Mouse (Mus musculus) neural tube, embryonic 14.5 days (tissue): ENCODE measurements around the gene Srl. TPM values are rescaled to one million over a fixed set of nuclear protein-coding genes. Genes with fewer than 3 reads are reported as not detected.
A peak's percentile ranks its signal among the peaks of the same experiment; 100 is the strongest.

Source experiments
- ATAC-seq: fragments of 200-750 bp; cut with Nextera tagmentation; 2 replicates; pipeline ENCODE4 v1.8.0; 2017; ENCODE audit warnings: low read depth, mild to moderate bottlenecking, moderate TSS enrichment, moderate library complexity
- H3K27ac ChIP-seq: fragments of 300-500 bp; sonication (generic); 2 replicates; pipeline ENCODE4 v1.5.1; 2014; ENCODE audit warnings: low read depth, mild to moderate bottlenecking, control low read depth, low read length, moderate library complexity, mixed read lengths
- H3K27me3 ChIP-seq: fragments of 300-500 bp; sonication (generic); 2 replicates; pipeline ENCODE4 v1.6.1; 2014; ENCODE audit warnings: low read length; ENCODE audit not compliant: control insufficient read depth, insufficient read depth
- H3K36me3 ChIP-seq: fragments of 300-500 bp; sonication (generic); 2 replicates; pipeline ENCODE4 v1.6.1; 2014; ENCODE audit warnings: low read length, mixed read lengths; ENCODE audit not compliant: control insufficient read depth, insufficient read depth
- H3K4me1 ChIP-seq: fragments of 300-500 bp; sonication (generic); 2 replicates; pipeline ENCODE4 v1.6.1; 2014; ENCODE audit warnings: low read length; ENCODE audit not compliant: control insufficient read depth, insufficient read depth
- H3K4me2 ChIP-seq: fragments of 300-500 bp; sonication (generic); 2 replicates; pipeline ENCODE4 v1.6.1; 2014; ENCODE audit warnings: mild to moderate bottlenecking, low read depth, low read length, control low read depth
- H3K4me3 ChIP-seq: fragments of 300-500 bp; sonication (generic); 2 replicates; pipeline ENCODE4 v1.5.1; 2014; ENCODE audit warnings: low read depth, low read length, control low read depth, mixed read lengths
- H3K9ac ChIP-seq: fragments of 300-500 bp; sonication (generic); replicated peaks from 2 replicates; pipeline ENCODE4 v1.6.1; 2014; ENCODE audit warnings: low read depth, mild to moderate bottlenecking, control low read depth, low read length, mixed read lengths
- H3K9me3 ChIP-seq: fragments of 300-500 bp; sonication (generic); 2 replicates; pipeline ENCODE4 v1.6.1; 2016; ENCODE audit warnings: low read length; ENCODE audit not compliant: control insufficient read depth
- WGBS: fragments of 180-500 bp; shearing (Covaris S2); extraction: QIAGEN DNeasy Blood & Tissue Kit; methylation state at CpG from one replicate; pipeline ENCODE4 v1.1.7; 2014; 5-methylcytosine and 5-hydroxymethylcytosine counted together
- polyA plus RNA-seq: library from polyadenylated mRNA; unstranded; fragments of >200 nt; fragmentation: Nextera tagmentation; extraction: Ambion mirVana; gene quantifications from 2 replicates; pipeline ENCODE4 v1.2.1, GENCODE M21; 2014

The Srl gene
- polyA plus RNA-seq, 1 experiment from 2014 or later, result 22.7 TPM

DNA sequence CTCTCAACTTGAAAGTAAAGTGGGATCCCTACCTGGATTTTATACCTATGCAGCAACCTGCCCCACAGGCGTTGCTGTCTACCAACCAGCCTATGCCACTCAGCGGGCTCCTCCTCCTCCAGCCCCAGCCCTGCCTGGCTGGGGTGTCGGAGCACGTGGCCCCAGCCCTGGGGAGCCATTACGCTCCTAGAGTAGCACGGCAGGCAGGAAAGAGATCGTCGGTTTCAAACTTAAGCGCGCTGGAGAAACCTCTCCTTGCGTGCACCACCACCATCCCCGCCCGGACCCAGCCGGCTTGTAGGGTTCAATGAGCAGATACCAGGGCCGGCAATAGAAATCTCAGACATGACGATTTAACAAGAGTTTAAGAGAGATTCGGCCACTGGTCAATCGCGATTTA lies 16.3 kb upstream of the Srl start:
- peak overlapping the region; percentile 90 for H3K27ac ChIP-seq
- peak; percentile 55 for ATAC-seq
- H3K4me3 ChIP-seq, result peak overlapping the region; percentile 80
- no peaks in the 10 kb centered on the region for H3K27me3 ChIP-seq
- H3K4me1 ChIP-seq, result peaks cover 12% of the 10 kb centered on the region
- peak overlapping the region; percentile 74 for H3K9ac ChIP-seq
- no peaks in the 10 kb centered on the region for H3K36me3 ChIP-seq
- under 1% methylated on average over 19 of the region's 19 CpGs for WGBS
- no peaks in the 10 kb centered on the region for H3K9me3 ChIP-seq
- H3K4me2 ChIP-seq, result peak overlapping the region; percentile 85

DNA sequence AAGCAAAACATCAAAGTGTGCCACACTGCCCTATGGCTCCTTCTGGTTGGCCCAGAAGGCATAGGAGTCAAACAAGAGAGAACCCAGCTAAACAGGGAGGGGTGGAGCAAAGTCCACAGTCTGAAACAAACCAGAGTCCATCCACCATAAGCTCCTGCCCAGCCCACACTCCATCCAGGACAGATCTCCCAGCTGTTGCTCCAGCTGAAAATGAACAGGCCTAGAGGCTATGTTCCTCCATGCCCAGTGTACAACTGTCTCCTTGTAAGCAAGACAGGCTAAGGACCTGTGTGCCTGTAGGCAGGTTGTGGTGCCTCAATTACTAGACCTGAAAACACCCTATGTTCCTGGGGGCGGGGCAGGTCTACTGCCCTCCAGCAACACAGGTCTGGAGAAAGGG lies 15.5 kb upstream of the Srl start:
- H3K27me3 ChIP-seq, result no peaks in the 10 kb centered on the region
- no peak for ATAC-seq

DNA sequence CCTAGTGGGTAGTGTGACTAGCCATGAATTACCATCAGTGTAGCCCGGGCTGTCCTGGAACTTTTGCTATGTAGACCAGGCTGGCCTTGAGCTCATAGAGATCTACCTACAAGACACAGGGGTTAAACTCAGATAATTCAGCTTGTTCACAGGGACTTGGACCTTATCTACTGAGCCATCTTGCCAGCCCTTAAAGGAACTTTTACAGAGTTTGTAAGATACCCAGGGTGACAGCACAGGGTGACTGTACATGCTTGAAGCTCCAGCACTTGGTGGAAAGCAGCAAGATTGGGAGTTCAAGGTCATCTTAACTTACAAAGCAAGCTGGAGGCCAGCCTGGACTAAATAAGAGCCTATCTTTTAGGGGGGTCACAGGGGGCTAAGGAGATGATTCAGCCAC lies 13.9 kb upstream of the Srl start:
- H3K9ac ChIP-seq, result no peak overlapping the region
- ATAC-seq, result no peak
- H3K27me3 ChIP-seq, result no peaks in the 10 kb centered on the region
- H3K27ac ChIP-seq, result no peak overlapping the region
- peaks cover 12% of the 10 kb centered on the region for H3K4me1 ChIP-seq
- H3K9me3 ChIP-seq, result no peaks in the 10 kb centered on the region
- no peak overlapping the region for H3K4me2 ChIP-seq
- H3K4me3 ChIP-seq, result no peak overlapping the region
- WGBS, result 97% methylated on average over 1 of the region's 1 CpGs
- peaks cover 5% of the 10 kb centered on the region; the same call in 1 of the 2 replicates for H3K36me3 ChIP-seq

More for the DNA sequence above, 15.5 kb upstream of the Srl start:
- Histone ChIP-seq H3K4me3 (no peak overlapping the region; the same call in 1 of the 2 replicates), H3K9ac (peak overlapping the region; percentile 37), H3K4me2 (peak overlapping the region; percentile 85), H3K9me3 (no peaks in the 10 kb centered on the region), H3K4me1 (peaks cover 12% of the 10 kb centered on the region), H3K36me3 (no peaks in the 10 kb centered on the region), H3K27ac (no peak overlapping the region)
- 81% methylated on average over 1 of the region's 1 CpGs for WGBS

DNA sequence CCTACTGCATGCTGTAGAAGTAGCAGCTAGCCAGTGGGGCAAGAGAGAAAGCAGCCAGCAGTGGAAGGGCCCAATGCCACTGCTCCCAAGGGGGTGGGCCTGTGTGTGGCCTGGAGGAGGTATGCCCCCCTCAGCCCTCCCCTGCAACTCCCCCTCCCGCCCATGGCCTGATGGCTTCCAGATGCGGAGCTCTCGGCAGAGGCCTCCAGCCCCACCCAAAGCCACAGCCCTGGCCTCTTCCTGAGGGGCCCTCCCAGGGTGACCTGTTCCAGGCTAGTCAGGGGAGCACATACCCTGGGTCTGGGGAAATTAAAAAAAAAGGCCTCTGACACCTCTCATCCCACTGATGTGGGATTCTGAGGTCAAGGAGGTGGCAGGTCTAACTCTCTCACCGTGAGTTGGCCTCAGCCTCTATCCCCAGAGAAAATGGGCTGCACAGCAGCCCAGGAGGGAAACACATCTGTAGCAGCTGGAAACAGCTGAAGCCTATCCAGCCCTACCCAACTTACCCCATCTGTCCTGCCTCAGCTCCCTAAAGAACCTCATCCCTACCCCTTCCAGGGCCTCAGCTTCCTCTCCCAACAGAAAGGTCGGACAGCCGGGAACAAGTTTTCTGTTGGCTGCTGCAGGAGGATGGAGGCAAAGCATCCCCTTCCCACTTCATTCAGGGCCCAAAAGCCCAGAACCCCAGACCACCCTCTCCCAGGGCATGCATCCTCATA lies 11.4 kb upstream of the Srl start:
- no peak overlapping the region for H3K27ac ChIP-seq
- WGBS, result 59% methylated on average over 6 of the region's 6 CpGs
- no peak for ATAC-seq
- H3K4me1 ChIP-seq, result peaks cover 12% of the 10 kb centered on the region
- no peaks in the 10 kb centered on the region for H3K27me3 ChIP-seq
- no peaks in the 10 kb centered on the region for H3K9me3 ChIP-seq
- H3K9ac ChIP-seq, result no peak overlapping the region
- H3K4me2 ChIP-seq, result no peak overlapping the region
- H3K36me3 ChIP-seq, result peaks cover 15% of the 10 kb centered on the region
- H3K4me3 ChIP-seq, result no peak overlapping the region

DNA sequence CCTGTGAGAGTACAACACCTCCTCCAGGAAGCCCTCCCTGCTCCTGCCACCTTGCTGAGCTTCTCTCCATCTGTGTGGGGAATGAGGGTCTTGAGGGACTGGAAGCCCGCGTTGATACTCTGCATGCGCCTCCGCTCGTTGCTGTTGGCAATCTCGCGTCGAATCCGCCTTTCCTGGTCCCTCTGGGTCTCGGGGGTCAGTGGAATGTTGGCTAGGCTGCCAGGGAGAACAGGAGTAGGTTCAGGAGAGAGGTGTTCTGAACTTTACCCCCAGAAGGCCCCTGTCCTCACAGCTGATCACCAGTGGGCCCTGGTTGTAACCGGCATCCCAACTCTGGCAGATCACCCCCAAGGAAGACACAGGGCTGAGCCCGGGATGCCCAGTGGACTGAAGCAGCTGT lies 10.3 kb upstream of the Srl start:
- peaks cover 2% of the 10 kb centered on the region; the same call in 1 of the 2 replicates for H3K4me1 ChIP-seq
- 92% methylated on average over 12 of the region's 12 CpGs for WGBS
- H3K4me3 ChIP-seq, result no peak overlapping the region
- H3K9me3 ChIP-seq, result no peaks in the 10 kb centered on the region
- no peak for ATAC-seq
- peaks cover 17% of the 10 kb centered on the region for H3K36me3 ChIP-seq
- H3K4me2 ChIP-seq, result no peak overlapping the region
- no peak overlapping the region for H3K9ac ChIP-seq
- H3K27ac ChIP-seq, result no peak overlapping the region
- no peaks in the 10 kb centered on the region for H3K27me3 ChIP-seq

DNA sequence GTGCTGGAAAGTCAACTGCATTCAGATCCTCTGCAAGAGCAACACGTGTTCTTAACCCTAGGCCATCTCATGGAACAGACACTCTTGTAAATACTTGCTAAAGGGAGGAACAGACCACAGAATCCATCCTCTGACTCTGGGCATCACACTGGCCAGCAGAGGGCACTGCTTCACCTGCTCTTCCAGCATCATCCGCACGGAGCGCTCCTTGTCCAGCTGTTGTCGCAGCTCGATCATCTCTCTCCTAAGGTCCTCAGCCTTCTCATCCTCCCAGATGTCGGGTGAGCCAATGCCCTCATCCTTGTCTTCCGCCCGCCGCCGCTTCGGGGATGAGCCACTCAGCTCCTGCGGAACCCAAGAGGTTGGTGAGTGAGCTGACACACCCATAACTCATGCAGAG lies 9.4 kb upstream of the Srl start:
- no peak overlapping the region for H3K4me3 ChIP-seq
- H3K4me1 ChIP-seq, result no peaks in the 10 kb centered on the region
- H3K27me3 ChIP-seq, result no peaks in the 10 kb centered on the region
- H3K36me3 ChIP-seq, result peaks cover 18% of the 10 kb centered on the region
- H3K9ac ChIP-seq, result no peak overlapping the region
- H3K9me3 ChIP-seq, result no peaks in the 10 kb centered on the region
- ATAC-seq, result peak; percentile 58; the same call in 1 of the 2 replicates
- H3K27ac ChIP-seq, result no peak overlapping the region
- H3K4me2 ChIP-seq, result no peak overlapping the region
- WGBS, result 33% methylated on average over 13 of the region's 13 CpGs

DNA sequence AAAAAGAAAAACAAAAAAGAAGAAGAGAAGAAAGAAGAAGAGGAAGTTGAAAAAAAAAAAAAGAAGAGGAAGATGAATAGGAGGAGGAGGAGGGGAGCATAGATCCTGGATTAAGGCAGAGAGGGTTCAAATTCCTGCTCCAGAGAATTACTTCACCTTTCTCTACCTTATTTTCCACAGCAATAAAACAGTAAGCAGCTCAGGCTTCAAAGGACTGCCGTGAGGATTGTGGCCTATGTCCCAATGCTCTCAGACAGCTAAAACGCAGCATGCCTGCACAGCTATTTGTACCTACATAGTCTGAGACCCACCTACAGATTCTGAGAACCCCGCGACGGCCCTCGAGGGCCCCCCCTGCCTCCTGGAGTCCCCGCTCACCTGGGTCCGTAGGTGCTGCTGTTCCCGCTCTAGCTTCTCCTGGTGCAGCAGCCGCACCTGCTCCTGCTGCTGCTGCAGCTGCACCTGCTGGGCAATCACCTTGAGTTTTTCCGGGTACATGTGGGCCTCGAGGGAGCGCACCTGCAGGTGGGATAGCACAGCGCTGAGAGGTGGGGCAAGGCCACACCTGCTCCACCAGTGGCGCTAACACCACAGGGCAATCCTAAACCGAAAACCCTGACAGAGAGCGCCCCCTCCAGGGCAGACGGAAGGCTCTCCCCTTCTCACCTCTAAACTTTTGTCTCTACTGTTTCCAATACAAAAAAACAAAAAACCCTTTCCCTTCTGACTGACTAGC lies 7.5 kb upstream of the Srl start:
- H3K27me3 ChIP-seq, result no peaks in the 10 kb centered on the region
- peaks cover 18% of the 10 kb centered on the region for H3K36me3 ChIP-seq
- H3K9me3 ChIP-seq, result no peaks in the 10 kb centered on the region
- no peak overlapping the region for H3K4me3 ChIP-seq
- WGBS, result 93% methylated on average over 18 of the region's 18 CpGs
- no peak overlapping the region for H3K9ac ChIP-seq
- no peak for ATAC-seq
- H3K4me1 ChIP-seq, result no peaks in the 10 kb centered on the region
- no peak overlapping the region for H3K27ac ChIP-seq
- H3K4me2 ChIP-seq, result no peak overlapping the region

DNA sequence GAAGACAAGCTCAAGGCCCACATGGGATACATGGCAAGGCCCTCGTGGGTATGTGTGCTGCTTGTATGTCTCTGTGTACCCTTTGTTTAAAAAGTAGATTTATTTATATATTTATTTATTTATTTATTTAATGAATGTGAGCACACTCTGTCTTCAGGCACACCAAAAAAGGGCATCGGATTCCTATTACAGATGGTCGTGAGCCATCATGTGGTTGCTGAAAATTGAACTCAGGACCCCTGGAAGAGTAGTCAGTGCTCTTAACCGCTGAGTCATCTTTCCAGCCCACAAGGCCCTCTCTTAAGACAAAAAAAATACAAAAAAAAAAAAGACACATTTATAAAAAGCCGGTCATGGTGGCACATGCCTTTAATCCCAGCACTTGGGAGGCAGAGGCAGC lies 6.0 kb upstream of the Srl start:
- Histone ChIP-seq H3K9me3 (no peaks in the 10 kb centered on the region), H3K27ac (no peak overlapping the region), H3K4me3 (no peak overlapping the region), H3K9ac (no peak overlapping the region), H3K36me3 (peaks cover 18% of the 10 kb centered on the region), H3K4me1 (no peaks in the 10 kb centered on the region), H3K4me2 (no peak overlapping the region), H3K27me3 (no peaks in the 10 kb centered on the region)
- WGBS, result 94% methylated on average over 5 of the region's 5 CpGs
- no peak for ATAC-seq

DNA sequence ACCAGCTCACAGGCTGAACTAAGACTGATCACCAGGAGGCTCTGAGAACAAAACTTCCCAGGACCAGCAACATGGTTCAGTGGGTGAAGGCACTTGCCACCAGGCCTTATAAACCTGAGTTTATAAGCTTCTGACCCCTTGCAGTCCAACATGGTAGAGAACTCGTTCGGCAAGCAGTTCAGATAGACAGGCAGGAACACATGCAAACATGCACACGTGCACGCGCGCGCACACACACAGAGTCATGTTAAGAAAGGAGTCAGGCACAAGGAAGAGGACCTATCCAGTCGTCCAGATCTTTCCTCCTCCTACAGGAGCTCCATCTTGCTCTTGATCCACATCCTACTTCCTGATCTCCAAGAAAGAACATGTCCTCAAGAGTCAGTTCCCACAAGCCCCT lies 5.2 kb upstream of the Srl start:
- Histone ChIP-seq H3K4me1 (no peaks in the 10 kb centered on the region), H3K4me2 (no peak overlapping the region), H3K9me3 (no peaks in the 10 kb centered on the region), H3K9ac (no peak overlapping the region), H3K36me3 (peaks cover 17% of the 10 kb centered on the region), H3K27me3 (no peaks in the 10 kb centered on the region), H3K4me3 (no peak overlapping the region), H3K27ac (no peak overlapping the region)
- WGBS, result 97% methylated on average over 8 of the region's 8 CpGs
- ATAC-seq, result no peak
